Mouse (Mus musculus) limb, embryonic 11.5 days (tissue): ENCODE data around the gene Micu1. TPM values are rescaled to one million over a fixed set of nuclear protein-coding genes. Genes with fewer than 3 reads are reported as not detected.
A peak's percentile ranks its signal among the peaks of the same experiment; 100 is the strongest.

ENCODE experiments used
- ATAC-seq: fragments of 200-750 bp; cut with Nextera tagmentation; 2 replicates; pipeline ENCODE4 v1.8.0; 2017; ENCODE audit warnings: low read depth; ENCODE audit not compliant: insufficient number of reproducible peaks, low FRiP score, low TSS enrichment
- DNase-seq: peaks from one replicate; pipeline ENCODE4 v3.0.0-alpha.2; 2015; ENCODE audit warnings: low spot score
- H3K27ac ChIP-seq: fragments of 300-500 bp; sonication (generic); replicated peaks from 2 replicates; pipeline ENCODE4 v1.5.1; 2014; ENCODE audit warnings: low read depth, mild to moderate bottlenecking, low read length
- H3K27me3 ChIP-seq: fragments of 300-500 bp; sonication (generic); 2 replicates; pipeline ENCODE4 v1.6.1; 2014; ENCODE audit warnings: mild to moderate bottlenecking, low read length, mixed read lengths; ENCODE audit not compliant: control insufficient read depth, insufficient read depth
- H3K36me3 ChIP-seq: fragments of 300-500 bp; sonication (generic); 2 replicates; pipeline ENCODE4 v1.6.1; 2014; ENCODE audit warnings: mild to moderate bottlenecking, low read length, moderate library complexity, mixed read lengths; ENCODE audit not compliant: control insufficient read depth, insufficient read depth
- H3K4me1 ChIP-seq: fragments of 300-500 bp; sonication (generic); 2 replicates; pipeline ENCODE4 v1.6.1; 2014; ENCODE audit warnings: low read length, mixed read lengths; ENCODE audit not compliant: control insufficient read depth, insufficient read depth
- H3K4me2 ChIP-seq: fragments of 300-500 bp; sonication (generic); 2 replicates; pipeline ENCODE4 v1.6.1; 2014; ENCODE audit warnings: low read depth, mild to moderate bottlenecking, moderate library complexity; ENCODE audit not compliant: severe bottlenecking
- H3K4me3 ChIP-seq: fragments of 300-500 bp; sonication (generic); 2 replicates; pipeline ENCODE4 v1.5.1; 2014; ENCODE audit warnings: low read depth, low read length
- H3K9ac ChIP-seq: fragments of 300-500 bp; sonication (generic); 2 replicates; pipeline ENCODE4 v1.6.1; 2014; ENCODE audit warnings: mild to moderate bottlenecking, low read length
- H3K9me3 ChIP-seq: fragments of 300-500 bp; sonication (generic); 2 replicates; pipeline ENCODE4 v1.6.1; 2016; ENCODE audit warnings: low read length; ENCODE audit not compliant: control insufficient read depth
- WGBS: fragments of 180-500 bp; shearing (Covaris S2); extraction: QIAGEN DNeasy Blood & Tissue Kit; methylation state at CpG from one replicate; pipeline ENCODE4 v1.1.7; 2014; 5-methylcytosine and 5-hydroxymethylcytosine counted together
- polyA plus RNA-seq: library from polyadenylated mRNA; unstranded; fragments of >200 nt; fragmentation: Nextera tagmentation; extraction: Ambion mirVana; gene quantifications from 2 replicates; pipeline ENCODE4 v1.2.1, GENCODE M21; 2014

The Micu1 gene
- polyA plus RNA-seq, 1 experiment from 2014 or later: 50.4 TPM

DNA sequence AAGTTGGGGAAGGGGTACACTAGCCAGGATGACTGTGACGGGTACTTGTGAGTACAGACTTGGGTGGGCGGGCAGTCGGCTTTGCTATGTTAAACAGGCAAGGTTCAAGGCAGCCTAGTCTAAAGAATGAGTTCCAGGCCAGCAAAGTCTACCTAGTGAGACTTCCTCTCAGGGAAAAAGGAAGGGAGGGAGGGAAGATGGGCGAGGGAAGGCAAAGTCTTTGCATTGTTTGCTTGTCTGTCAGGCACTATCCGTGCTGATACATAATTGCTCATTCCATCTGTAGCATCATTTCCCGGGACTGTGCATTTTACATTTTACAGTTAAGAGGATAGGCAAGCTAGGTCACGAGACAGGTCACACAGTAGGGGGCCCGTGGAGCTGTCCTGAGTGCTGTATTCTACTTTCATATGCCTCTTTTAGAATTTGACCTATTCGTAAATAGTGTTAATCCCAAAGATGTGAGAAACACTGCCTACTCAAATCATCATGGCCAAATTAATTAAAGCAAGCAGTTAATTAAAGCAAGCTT is 51.3 kb downstream of the Micu1 start:
- Histone ChIP-seq H3K4me3 (no peak overlapping the region), H3K27ac (no peak overlapping the region), H3K27me3 (no peaks in the 10 kb centered on the region), H3K9ac (no peak overlapping the region), H3K36me3 (peaks cover 2% of the 10 kb centered on the region; the same call in 1 of the 2 replicates), H3K9me3 (no peaks in the 10 kb centered on the region), H3K4me2 (no peak overlapping the region), H3K4me1 (peaks cover 13% of the 10 kb centered on the region)
- DNase-seq (no peak), ATAC-seq (no peak)
- WGBS: 60% methylated on average over 9 of the region's 9 CpGs

DNA sequence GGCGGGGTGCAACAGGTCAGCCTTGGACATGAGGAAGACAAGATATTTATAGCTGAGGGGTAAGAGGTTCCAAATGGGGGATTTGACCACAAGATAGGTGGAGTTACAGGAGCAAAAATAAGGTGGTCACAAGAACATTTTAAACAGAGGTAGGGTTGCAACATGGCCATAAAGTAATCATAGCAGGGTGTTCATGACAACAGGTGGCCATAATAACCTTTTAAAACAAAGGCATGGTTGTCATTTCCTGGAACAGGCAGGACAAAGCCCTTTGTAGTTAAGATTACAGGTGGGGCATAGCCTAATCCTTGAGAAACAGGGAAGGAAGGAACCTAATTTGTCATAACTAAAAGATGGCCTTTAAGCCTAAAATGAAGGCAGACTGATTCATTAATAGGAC is 51.8 kb downstream of the Micu1 start:
- ATAC-seq: no peak
- H3K9ac ChIP-seq: no peak overlapping the region
- no peak overlapping the region for H3K4me2 ChIP-seq
- H3K4me1 ChIP-seq: peaks cover 13% of the 10 kb centered on the region
- H3K9me3 ChIP-seq: no peaks in the 10 kb centered on the region
- H3K36me3 ChIP-seq: peaks cover 2% of the 10 kb centered on the region; the same call in 1 of the 2 replicates
- WGBS: 70% methylated on average over 1 of the region's 1 CpGs
- no peak overlapping the region for H3K27ac ChIP-seq
- H3K27me3 ChIP-seq: no peaks in the 10 kb centered on the region
- no peak overlapping the region for H3K4me3 ChIP-seq
- no peak for DNase-seq

- no peaks in the 10 kb centered on the region for H3K27me3 ChIP-seq
- no peak overlapping the region for H3K9ac ChIP-seq
- no peak overlapping the region for H3K4me3 ChIP-seq
- H3K36me3 ChIP-seq: peaks cover 2% of the 10 kb centered on the region; the same call in 1 of the 2 replicates
- H3K4me2 ChIP-seq: no peak overlapping the region
- no peaks in the 10 kb centered on the region for H3K9me3 ChIP-seq
- DNase-seq: no peak
- no peak for ATAC-seq
- WGBS: 89% methylated on average over 1 of the region's 1 CpGs
- H3K27ac ChIP-seq: no peak overlapping the region
- peaks cover 13% of the 10 kb centered on the region for H3K4me1 ChIP-seq
Observed at GRCm38 (mm10) chr10:59754901-59755300, 52.6 kb downstream of the Micu1 start.

GRCm38 (mm10) chr10:59755681-59756080 is 53.4 kb downstream of the Micu1 start:
- no peak for DNase-seq
- Histone ChIP-seq H3K9ac (no peak overlapping the region), H3K4me2 (no peak overlapping the region), H3K4me1 (peaks cover 13% of the 10 kb centered on the region), H3K27ac (no peak overlapping the region), H3K9me3 (no peaks in the 10 kb centered on the region), H3K36me3 (peaks cover 2% of the 10 kb centered on the region; the same call in 1 of the 2 replicates), H3K4me3 (no peak overlapping the region), H3K27me3 (no peaks in the 10 kb centered on the region)
- no peak for ATAC-seq
- 86% methylated on average over 11 of the region's 11 CpGs for WGBS

GRCm38 (mm10) chr10:59756090-59756489 is 53.8 kb downstream of the Micu1 start:
- peaks cover 2% of the 10 kb centered on the region; the same call in 1 of the 2 replicates for H3K36me3 ChIP-seq
- WGBS: 59% methylated on average over 12 of the region's 12 CpGs
- H3K9ac ChIP-seq: no peak overlapping the region
- no peak overlapping the region for H3K27ac ChIP-seq
- H3K4me2 ChIP-seq: no peak overlapping the region
- DNase-seq: peak; percentile 24
- ATAC-seq: no peak
- H3K4me1 ChIP-seq: peaks cover 13% of the 10 kb centered on the region
- H3K9me3 ChIP-seq: no peaks in the 10 kb centered on the region
- H3K4me3 ChIP-seq: no peak overlapping the region
- no peaks in the 10 kb centered on the region for H3K27me3 ChIP-seq

GRCm38 (mm10) chr10:59756570-59756969 is 54.3 kb downstream of the Micu1 start:
- DNase-seq (peak; percentile 56), ATAC-seq (no peak)
- Histone ChIP-seq H3K9me3 (no peaks in the 10 kb centered on the region), H3K4me3 (no peak overlapping the region), H3K27ac (no peak overlapping the region), H3K4me2 (no peak overlapping the region), H3K4me1 (peaks cover 13% of the 10 kb centered on the region), H3K36me3 (peaks cover 2% of the 10 kb centered on the region; the same call in 1 of the 2 replicates), H3K27me3 (no peaks in the 10 kb centered on the region), H3K9ac (no peak overlapping the region)
- WGBS: 25% methylated on average over 8 of the region's 8 CpGs

- no peak overlapping the region for H3K27ac ChIP-seq
- no peaks in the 10 kb centered on the region for H3K9me3 ChIP-seq
- no peaks in the 10 kb centered on the region for H3K27me3 ChIP-seq
- H3K36me3 ChIP-seq: no peaks in the 10 kb centered on the region
- DNase-seq (no peak), ATAC-seq (no peak)
- no peaks in the 10 kb centered on the region for H3K4me1 ChIP-seq
- WGBS: 88% methylated on average over 6 of the region's 6 CpGs
- no peak overlapping the region for H3K4me3 ChIP-seq
- H3K4me2 ChIP-seq: no peak overlapping the region
- H3K9ac ChIP-seq: no peak overlapping the region
Observed at GRCm38 (mm10) chr10:59764781-59765180, 62.5 kb downstream of the Micu1 start.

GRCm38 (mm10) chr10:59768369-59769079 is 66.2 kb downstream of the Micu1 start:
- Histone ChIP-seq H3K27me3 (no peaks in the 10 kb centered on the region), H3K9me3 (no peaks in the 10 kb centered on the region), H3K27ac (no peak overlapping the region), H3K4me3 (no peak overlapping the region), H3K36me3 (no peaks in the 10 kb centered on the region), H3K9ac (no peak overlapping the region), H3K4me1 (no peaks in the 10 kb centered on the region), H3K4me2 (no peak overlapping the region)
- DNase-seq (no peak), ATAC-seq (no peak)
- 85% methylated on average over 13 of the region's 13 CpGs for WGBS
